Mouse (Mus musculus) cerebellum, adult 9-11 months (tissue): ENCODE measurements around the gene Dpf3.

ENCODE experiments used
- DNase-seq: peaks from one replicate; pipeline ENCODE4 v3.0.0; 2022

Dpf3 gene

DNA sequence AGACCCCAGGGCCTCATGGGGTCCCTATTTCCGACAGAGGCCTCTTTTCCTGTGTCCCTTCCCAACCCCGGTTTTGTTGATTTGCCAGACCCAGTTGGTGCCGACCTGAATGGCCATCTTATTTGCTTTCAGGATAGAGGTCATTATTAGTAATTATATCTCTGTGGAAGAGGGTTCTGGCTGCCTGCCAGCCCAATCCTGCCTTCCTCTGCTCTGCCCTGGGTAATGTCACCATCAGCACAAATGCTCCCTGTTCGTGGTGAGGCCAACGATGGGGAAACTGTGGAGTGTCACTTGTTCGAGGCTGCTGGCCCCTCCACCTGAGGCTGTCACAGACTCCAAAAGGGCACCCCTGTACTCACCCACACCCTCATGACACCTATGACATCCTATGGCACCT, 278.1 kb downstream of the Dpf3 start:
- peak; percentile 76 for DNase-seq

DNA sequence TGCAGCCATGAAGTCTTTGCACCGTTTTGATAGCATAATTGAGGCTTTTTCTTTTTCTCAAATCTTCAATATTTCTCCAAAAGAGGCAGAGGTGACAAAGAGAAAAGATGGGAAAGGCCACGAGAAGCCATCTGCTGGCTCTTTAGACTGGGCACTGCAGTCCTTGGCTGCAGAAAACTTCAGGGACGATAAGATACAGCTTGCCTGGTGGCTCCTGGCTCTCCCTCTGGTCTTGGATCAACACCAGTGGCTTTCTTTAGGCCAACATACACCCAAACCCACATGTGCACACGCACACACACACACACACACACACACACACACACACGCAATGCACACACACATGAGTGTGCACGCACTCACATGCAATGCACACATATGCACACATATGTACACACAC, 278.7 kb downstream of the Dpf3 start:
- peak; percentile 60 for DNase-seq

DNA sequence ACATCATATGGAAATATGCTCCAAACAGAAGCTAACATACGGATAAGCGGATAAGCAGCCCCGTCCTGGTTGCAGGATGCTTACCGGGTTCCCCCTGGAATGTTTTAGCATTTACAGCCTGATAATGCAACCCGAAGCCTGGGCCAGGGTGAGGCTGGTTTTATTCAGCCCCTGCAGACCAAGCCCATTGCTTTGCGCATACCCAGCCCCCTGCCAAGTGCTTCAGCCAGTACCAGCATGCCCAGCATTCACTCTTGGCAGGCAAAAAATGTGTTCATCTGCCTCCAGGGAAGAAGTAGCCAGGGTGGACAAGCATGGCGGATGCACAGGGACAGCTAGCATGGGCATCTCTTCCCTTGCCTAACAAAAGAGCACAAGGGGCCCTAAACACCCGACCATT, 279.5 kb downstream of the Dpf3 start:
- peak; percentile 91 for DNase-seq

DNA sequence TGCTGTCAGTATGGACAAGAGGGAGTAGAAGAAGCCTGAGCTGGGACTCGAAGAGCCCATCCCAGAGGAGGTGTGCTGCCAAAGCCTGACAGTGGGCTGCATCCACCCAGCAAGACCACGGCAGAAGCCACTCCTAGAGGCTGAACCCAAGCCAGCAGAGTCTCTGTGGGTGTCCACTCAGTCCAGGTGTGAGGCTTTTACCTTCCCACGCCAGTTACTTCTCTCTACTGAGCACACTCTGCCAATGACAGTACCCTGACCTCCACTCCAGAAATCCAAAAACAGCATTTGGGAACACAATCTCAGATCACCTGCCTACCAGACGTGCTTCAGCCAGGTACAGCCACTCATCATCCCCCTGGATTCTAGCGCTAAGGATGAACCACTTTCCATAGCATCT, 280.0 kb downstream of the Dpf3 start:
- peak; percentile 75 for DNase-seq

DNA sequence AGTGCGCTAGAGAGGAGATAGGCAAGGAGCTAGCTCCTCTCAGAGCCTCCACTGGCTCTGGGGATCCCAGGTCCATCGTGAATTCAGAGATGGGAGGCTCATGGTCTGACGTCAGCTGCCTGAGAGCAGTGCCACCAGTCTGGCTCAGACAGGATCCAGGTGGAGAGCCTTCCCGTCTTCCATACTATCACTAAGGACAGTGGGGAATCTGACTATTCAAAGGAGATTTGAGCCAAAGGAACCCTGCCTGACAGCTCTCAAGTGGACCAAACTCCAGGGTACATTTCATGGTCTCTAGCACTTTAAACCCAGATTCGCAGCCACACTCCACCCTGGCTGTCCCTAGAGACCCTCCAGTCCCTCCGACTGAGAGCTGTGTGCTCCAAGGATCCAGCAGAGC, 280.6 kb downstream of the Dpf3 start:
- DNase-seq = peak; percentile 48

DNA sequence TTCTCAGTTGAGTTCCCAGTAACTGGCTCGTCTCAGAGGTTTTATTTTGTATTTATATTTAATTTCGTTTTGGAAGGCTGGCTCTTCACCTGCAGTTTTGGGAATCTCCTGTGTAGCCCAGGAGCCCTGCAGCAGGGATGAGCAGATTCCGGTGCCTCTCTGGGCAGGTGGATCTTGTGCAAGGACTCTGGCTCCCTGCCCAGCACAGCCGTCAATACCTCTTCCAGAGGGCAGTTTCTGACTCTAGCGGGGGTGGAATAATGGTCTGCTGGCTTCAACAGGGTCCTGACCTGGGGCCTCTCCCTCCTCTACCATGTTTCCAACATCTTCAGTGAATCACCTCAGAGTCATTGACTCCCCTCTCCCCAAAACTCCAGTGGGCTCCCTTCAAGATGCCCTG, 283.2 kb downstream of the Dpf3 start:
- peak; percentile 83 for DNase-seq

DNA sequence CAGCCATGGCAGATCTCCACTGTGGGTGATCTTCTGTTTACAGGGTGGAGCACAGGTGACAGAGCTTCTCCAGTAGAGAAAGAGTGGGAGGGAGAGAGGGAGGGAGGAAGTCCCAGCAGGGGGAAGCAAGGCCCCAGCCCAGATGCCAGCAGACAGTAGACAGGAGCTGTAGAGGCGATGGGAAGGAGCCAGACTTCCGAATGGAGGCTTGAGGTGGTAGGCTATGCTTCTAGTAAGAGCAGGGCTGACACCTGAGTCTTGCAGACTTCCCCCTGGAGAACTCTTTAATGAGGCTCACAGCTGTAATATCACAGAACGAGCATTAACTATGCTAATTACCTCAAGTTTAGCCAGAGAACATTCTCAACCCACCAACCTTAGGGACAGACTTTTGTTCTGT, 285.8 kb downstream of the Dpf3 start:
- no peak for DNase-seq

DNA sequence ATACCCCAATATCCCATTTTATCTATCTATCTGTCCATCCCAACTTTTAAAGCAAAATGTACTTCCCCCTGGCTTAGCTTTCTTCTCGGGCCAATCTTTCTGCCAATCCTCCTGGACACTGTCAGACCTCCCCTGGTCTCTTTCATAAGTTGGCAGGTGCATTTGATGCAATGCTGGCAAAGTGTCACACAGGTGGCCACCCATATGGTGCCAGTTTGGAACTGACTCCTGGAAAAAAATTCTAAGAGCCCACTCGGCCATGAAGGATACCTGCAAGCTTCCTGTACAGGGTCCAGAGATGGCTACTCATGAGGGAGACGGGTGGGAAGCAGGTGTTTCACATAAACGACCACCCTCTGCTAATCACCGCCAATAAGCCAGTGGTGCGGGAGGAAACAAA, 307.0 kb downstream of the Dpf3 start:
- peak; percentile 97 for DNase-seq

DNA sequence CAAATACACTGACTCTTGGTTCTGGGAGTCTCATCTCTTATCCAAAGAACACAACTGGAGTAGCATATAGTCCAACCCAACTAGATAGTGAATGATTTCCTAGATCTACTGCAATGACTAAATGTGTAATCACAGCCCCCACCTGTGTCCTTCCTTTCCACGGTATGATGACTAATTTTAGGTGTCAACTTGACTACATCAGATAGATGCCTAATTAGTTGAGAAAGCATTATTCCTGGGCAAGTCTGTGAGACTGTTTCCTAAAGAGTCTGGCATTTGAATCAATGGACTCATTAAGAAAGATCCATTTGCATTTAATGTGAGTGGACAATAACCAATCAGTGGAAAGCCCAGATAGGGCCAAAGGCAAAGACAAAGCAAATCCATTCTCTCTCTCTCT, 307.7 kb downstream of the Dpf3 start:
- no peak for DNase-seq

DNA sequence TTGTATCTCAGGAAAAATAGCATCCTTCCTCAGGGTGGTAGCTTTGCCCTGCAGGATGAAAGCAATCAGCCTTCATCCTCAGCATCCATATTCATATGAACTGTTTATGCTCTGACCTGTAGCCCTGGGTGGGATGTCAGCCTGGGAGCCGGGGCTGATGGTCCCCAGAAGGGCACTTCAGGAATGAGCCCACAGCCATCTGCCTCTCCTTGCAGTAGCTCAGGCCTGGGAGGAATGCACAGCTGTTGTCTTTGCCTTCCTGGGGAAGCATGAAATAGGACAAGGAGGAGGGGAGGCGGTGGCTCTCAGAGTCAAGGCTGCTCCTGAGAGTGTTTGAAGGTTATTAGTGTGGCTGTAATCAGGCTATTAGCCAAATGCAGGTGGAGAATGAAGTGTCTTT, 308.7 kb downstream of the Dpf3 start:
- DNase-seq = peak; percentile 72

DNA sequence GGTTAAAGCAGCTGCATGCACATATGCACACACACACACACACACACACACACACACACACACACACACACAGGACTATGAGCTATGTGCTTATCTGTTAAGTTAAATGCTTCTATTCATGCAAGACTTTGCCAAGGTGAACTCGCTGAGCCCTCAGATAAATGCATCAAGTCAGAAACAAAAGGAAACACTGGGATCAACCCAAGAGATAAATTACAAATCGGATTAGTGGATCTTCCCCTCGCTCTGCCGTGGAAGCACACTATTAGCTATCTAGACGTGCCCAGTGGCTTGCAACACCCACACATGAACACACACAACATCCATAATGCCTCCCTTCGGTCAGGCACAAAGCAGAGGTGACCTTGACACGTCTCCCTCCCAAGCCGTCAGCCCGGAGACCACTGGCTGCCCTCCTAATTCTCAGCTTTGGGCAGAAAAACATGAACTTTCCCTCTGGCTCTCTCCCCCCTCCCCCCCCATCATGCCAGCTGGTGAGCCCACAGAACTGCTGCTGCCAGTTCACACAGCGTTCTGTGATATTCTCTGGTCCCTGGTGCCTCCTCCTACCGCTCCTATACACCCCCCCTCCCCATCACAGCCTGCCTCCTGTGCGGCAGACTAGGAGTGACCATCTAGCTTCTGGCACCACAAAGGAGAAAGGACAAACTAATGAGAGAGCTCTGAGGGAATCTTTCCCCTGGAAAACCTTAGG, 317.9 kb downstream of the Dpf3 start:
- no peak for DNase-seq

DNA sequence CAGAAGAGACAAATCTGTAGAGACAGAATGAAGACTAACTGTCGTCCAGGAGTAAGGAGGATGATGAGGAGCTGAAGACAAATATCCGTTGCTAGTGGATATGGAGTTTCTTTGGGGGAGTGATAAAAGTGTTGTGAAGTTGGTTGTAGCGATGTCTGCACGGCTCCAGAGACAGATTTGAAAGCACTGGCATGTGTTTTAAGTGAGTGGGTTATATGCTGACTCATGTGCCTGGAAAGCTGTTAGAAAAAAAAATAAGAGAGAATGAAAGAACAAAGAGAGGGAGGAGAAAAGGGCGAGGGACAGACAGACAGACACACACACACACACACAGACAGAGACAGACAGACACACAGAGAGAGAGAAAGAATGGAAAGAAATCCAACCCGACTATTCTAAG, 319.2 kb downstream of the Dpf3 start:
- DNase-seq = no peak

DNA sequence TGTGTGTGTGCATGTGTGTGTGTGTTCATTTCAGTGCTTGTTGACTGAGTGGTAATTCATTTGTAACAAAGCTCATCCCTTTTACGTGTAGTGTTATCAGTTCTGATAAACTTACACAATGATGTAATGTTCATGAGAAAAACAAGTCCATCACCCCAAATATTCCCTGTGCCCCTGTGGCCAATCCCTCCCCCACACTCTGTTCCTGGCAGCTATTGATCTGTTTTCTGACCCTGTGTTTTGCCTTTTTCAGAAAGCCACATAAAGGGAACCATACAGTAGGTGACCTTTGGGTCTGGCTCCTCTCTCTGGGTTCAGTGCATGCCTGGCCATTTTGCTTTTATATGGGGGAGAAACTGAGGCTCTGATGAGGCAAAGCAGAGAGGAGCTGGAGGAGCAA, 322.5 kb downstream of the Dpf3 start:
- no peak for DNase-seq
